Comparison of ENCODE assay signal across 9 mouse cellular contexts in genomic region chr10:3741791-3742190, GRCm38 (mm10). TPM values are rescaled to one million over a fixed set of nuclear protein-coding genes. Genes with fewer than 3 reads are reported as not detected.
DNase-seq lines count a peak whose midpoint lies in the region; ATAC-seq lines count a peak whose summit lies in the region.
"Had no signal": no experiment of that assay in that cellular context is flagged by ENCODE, and none has a peak within 500 bp of the region (broad histone marks: within the 10 kb centered on the region; RNA-seq: fewer than 3 reads in every experiment).

No protein-coding gene starts in this region.

- no peak overlapping the region for H3K27ac ChIP-seq in lung, embryonic 15.5 days
- H3K27ac ChIP-seq in intestine, embryonic 16.5 days (ENCODE audit: low read length) = no peak overlapping the region
- no peak overlapping the region for H3K27ac ChIP-seq in neural tube, embryonic 14.5 days (ENCODE audit: low read depth, low read length)

- H3K4me3 ChIP-seq in lung, embryonic 15.5 days = peak overlapping the region; percentile 53
- peak overlapping the region; percentile 22; the same call in 1 of the 2 replicates for H3K4me3 ChIP-seq in intestine, embryonic 16.5 days (ENCODE audit: low read length)
- H3K4me3 ChIP-seq in neural tube, embryonic 14.5 days (ENCODE audit: low read depth, low read length) = no peak overlapping the region; the same call in 1 of the 2 replicates

- intact Hi-C loops in left cerebral cortex, postnatal 10 days (cut with DNase I) = loop anchor here (5.0 kb wide), 1 partner anchor 201 kb away; no protein-coding TSS in a partner anchor

- DNase-seq in embryo, embryonic 10.5 days (ENCODE audit: low spot score) = peak; percentile 43
- DNase-seq in embryo, embryonic 9.5 days (ENCODE audit: extremely low spot score) = no peak
- no peak for DNase-seq in lung, postnatal 14 days
- DNase-seq in right cerebral cortex, postnatal 14 days = no peak
- DNase-seq in left cerebral cortex, postnatal 10 days (ENCODE audit: extremely low spot score in 1 of 2, low spot score in 2 of 2) = no peak
- DNase-seq: cerebellum, adult 11 months had no signal

- H3K9ac ChIP-seq in lung, embryonic 15.5 days = peak overlapping the region; percentile 22; the same call in 1 of the 2 replicates
- 0 out of 2 replicates have a peak overlapping the region, but pooled peaks have one; percentile 17 for H3K9ac ChIP-seq in intestine, embryonic 16.5 days (ENCODE audit: low read depth, low read length)
- no peak overlapping the region for H3K9ac ChIP-seq in neural tube, embryonic 14.5 days (replicated peaks; ENCODE audit: low read depth, low read length)

- H3K4me1 ChIP-seq in lung, embryonic 15.5 days = peaks cover 17% of the 10 kb centered on the region
- H3K4me1 ChIP-seq in intestine, embryonic 16.5 days (ENCODE audit: control insufficient read depth, insufficient read depth, low read length) = peaks cover 6% of the 10 kb centered on the region
- H3K4me1 ChIP-seq in neural tube, embryonic 14.5 days (ENCODE audit: control insufficient read depth, insufficient read depth, low read length) = no peaks in the 10 kb centered on the region

- no peaks in the 10 kb centered on the region for H3K27me3 ChIP-seq in lung, embryonic 15.5 days
- no peaks in the 10 kb centered on the region for H3K27me3 ChIP-seq in intestine, embryonic 16.5 days (replicated peaks; ENCODE audit: control insufficient read depth, insufficient read depth, low read length)
- H3K27me3 ChIP-seq in neural tube, embryonic 14.5 days (ENCODE audit: control insufficient read depth, insufficient read depth, low read length) = no peaks in the 10 kb centered on the region

- ATAC-seq in lung, embryonic 15.5 days (ENCODE audit: borderline replicate concordance, extremely low read depth, low FRiP score, low TSS enrichment) = no peak
- ATAC-seq in intestine, embryonic 16.5 days = no peak
- ATAC-seq in neural tube, embryonic 14.5 days (ENCODE audit: low read depth) = no peak

- no peaks in the 10 kb centered on the region for H3K36me3 ChIP-seq in lung, embryonic 15.5 days
- no peaks in the 10 kb centered on the region for H3K36me3 ChIP-seq in intestine, embryonic 16.5 days (ENCODE audit: control insufficient read depth, insufficient read depth, low read length)
- H3K36me3 ChIP-seq in neural tube, embryonic 14.5 days (ENCODE audit: control insufficient read depth, insufficient read depth, low read length) = no peaks in the 10 kb centered on the region

- 15% methylated on average over 5 of the region's 5 CpGs for WGBS in lung, embryonic 15.5 days
- WGBS in intestine, embryonic 16.5 days = 13% methylated on average over 5 of the region's 5 CpGs
- WGBS in neural tube, embryonic 14.5 days = 12% methylated on average over 5 of the region's 5 CpGs

- peak overlapping the region; percentile 76 for H3K4me2 ChIP-seq in lung, embryonic 15.5 days
- peak overlapping the region; percentile 94 for H3K4me2 ChIP-seq in intestine, embryonic 16.5 days (ENCODE audit: low read depth, low read length)
- H3K4me2 ChIP-seq in neural tube, embryonic 14.5 days (ENCODE audit: low read depth, low read length) = peak overlapping the region; percentile 1; the same call in 1 of the 2 replicates

- no peaks in the 10 kb centered on the region for H3K9me3 ChIP-seq in lung, embryonic 15.5 days
- H3K9me3 ChIP-seq in intestine, embryonic 16.5 days (ENCODE audit: control insufficient read depth, low read length) = no peaks in the 10 kb centered on the region
- no peaks in the 10 kb centered on the region for H3K9me3 ChIP-seq in neural tube, embryonic 14.5 days (ENCODE audit: control insufficient read depth, low read length)

RNA-seq across cellular contexts. Expression of gene Plekhg1, which starts 1.6 kb away (rescaled TPM):
- polyA plus RNA-seq in lung, embryonic 15.5 days (2015; fragmentation: Nextera tagmentation; extraction: Ambion mirVana) = 9.4 and 9.9 TPM in 2 replicates
- polyA plus RNA-seq in intestine, embryonic 16.5 days (2015; fragmentation: Nextera tagmentation; extraction: Ambion mirVana) = 5.0 and 5.7 TPM in 2 replicates
- polyA plus RNA-seq in neural tube, embryonic 14.5 days (2014; fragmentation: Nextera tagmentation; extraction: Ambion mirVana) = 4.4 and 13.6 TPM in 2 replicates
- 10 to 100 TPM; 13.1 to 17.9 TPM for total RNA-seq in left cerebral cortex, postnatal 10 days (2021)

Comparison
In these comparisons a context has a peak if more than half of its experiments do, and no peak if none do; other contexts are left out.
1. H3K4me2 ChIP-seq: peak in every context shown above with its lines; median percentile 94 in intestine, embryonic 16.5 days; 76 in lung, embryonic 15.5 days; 1 in neural tube, embryonic 14.5 days.